8 mouse cellular contexts compared by ENCODE assay signal in genomic region chr19:53039090-53039489, GRCm38 (mm10). TPM values are rescaled to one million over a fixed set of nuclear protein-coding genes. Genes with fewer than 3 reads are reported as not detected.
DNase-seq lines count a peak whose midpoint lies in the region; ATAC-seq and TF ChIP-seq lines count a peak whose summit lies in the region.

No protein-coding gene starts in this region.

- no peak for TF ChIP-seq CTCF in cerebellum, adult 2 months (IDR thresholded peaks at IDR 0.05; ENCODE audit: borderline replicate concordance, insufficient read depth, low read depth, low read length)

- H3K4me3 ChIP-seq in lung, embryonic 16.5 days (ENCODE audit: low read length), result peak overlapping the region; percentile 99
- H3K4me3 ChIP-seq in cerebellum, adult 2 months (replicated peaks; ENCODE audit: insufficient read depth, low read depth, low read length), result peak overlapping the region; percentile 73
- H3K4me3 ChIP-seq in heart, embryonic 14.5 days (ENCODE audit: control insufficient read depth in 1 of 2, insufficient read depth in 1 of 2, low read depth in 1 of 2, low read length in 2 of 2), result peak overlapping the region; percentile 25 to 89

- peak overlapping the region; percentile 89 for H3K27ac ChIP-seq in lung, embryonic 16.5 days (ENCODE audit: low read length)
- H3K27ac ChIP-seq in cerebellum, adult 2 months (ENCODE audit: insufficient read depth, low read length), result peak overlapping the region; percentile 41; the same call in 1 of the 2 replicates
- peak overlapping the region; percentile 83 for H3K27ac ChIP-seq in heart, embryonic 14.5 days (replicated peaks in 1 of 2; ENCODE audit: control insufficient read depth in 1 of 2, insufficient read depth in 1 of 2, low read depth in 2 of 2, low read length in 2 of 2)

- ATAC-seq in lung, embryonic 16.5 days (ENCODE audit: low read depth), result 0 out of 2 replicates have a peak, but pooled peaks have one; percentile 4
- ATAC-seq in heart, embryonic 14.5 days (ENCODE audit: insufficient number of reproducible peaks, insufficient read depth, low FRiP score, low read depth), result no peak

- peak overlapping the region; percentile 23 for H3K9ac ChIP-seq in lung, embryonic 16.5 days (ENCODE audit: low read length)
- H3K9ac ChIP-seq in heart, embryonic 14.5 days (ENCODE audit: low read length), result peak overlapping the region; percentile 47; the same call in 1 of the 2 replicates

- WGBS in lung, embryonic 16.5 days, result 28% methylated on average over 11 of the region's 11 CpGs
- 32% methylated on average over 11 of the region's 11 CpGs for WGBS in cerebellum, adult 2 months
- 30% methylated on average over 11 of the region's 11 CpGs for WGBS in heart, embryonic 14.5 days

- no peaks in the 10 kb centered on the region for H3K9me3 ChIP-seq in lung, embryonic 16.5 days (ENCODE audit: control insufficient read depth, low read length)
- H3K9me3 ChIP-seq in heart, embryonic 14.5 days (ENCODE audit: control insufficient read depth, low read length), result no peaks in the 10 kb centered on the region

- TF ChIP-seq POLR2A in cerebellum, adult 2 months (IDR thresholded peaks at IDR 0.05; ENCODE audit: borderline replicate concordance, insufficient read depth, low read length), result no peak

- no peaks in the 10 kb centered on the region; the same call in 1 of the 2 replicates for H3K36me3 ChIP-seq in lung, embryonic 16.5 days (ENCODE audit: control insufficient read depth, insufficient read depth, low read length)
- H3K36me3 ChIP-seq in heart, embryonic 14.5 days (ENCODE audit: control insufficient read depth, insufficient read depth, low read length), result no peaks in the 10 kb centered on the region; the same call in 1 of the 2 replicates
- no peaks in the 10 kb centered on the region for H3K36me3 ChIP-seq in splenic B cell, adult 2 months (ENCODE audit: control insufficient read depth, insufficient read depth, low read length, poor library complexity, severe bottlenecking)

- no peaks in the 10 kb centered on the region for H3K27me3 ChIP-seq in lung, embryonic 16.5 days (ENCODE audit: control insufficient read depth, insufficient read depth, low read depth, low read length)
- H3K27me3 ChIP-seq in cerebellum, adult 2 months (ENCODE audit: control insufficient read depth, insufficient read depth, low read length), result no peaks in the 10 kb centered on the region
- no peaks in the 10 kb centered on the region for H3K27me3 ChIP-seq in heart, embryonic 14.5 days (ENCODE audit: control insufficient read depth, insufficient read depth, low read length)
- H3K27me3 ChIP-seq in splenic B cell, adult 2 months (ENCODE audit: control insufficient read depth, insufficient read depth, low read length, poor library complexity, severe bottlenecking), result no peaks in the 10 kb centered on the region

- H3K4me2 ChIP-seq in lung, embryonic 16.5 days (ENCODE audit: low read depth, low read length), result peak overlapping the region; percentile 60
- H3K4me2 ChIP-seq in heart, embryonic 14.5 days (ENCODE audit: low read length), result peak overlapping the region; percentile 66

- H3K4me1 ChIP-seq in lung, embryonic 16.5 days (replicated peaks; ENCODE audit: control insufficient read depth, insufficient read depth, low read length), result peaks cover 24% of the 10 kb centered on the region
- H3K4me1 ChIP-seq in cerebellum, adult 2 months (ENCODE audit: control insufficient read depth, insufficient read depth, low read length), result peaks cover 12% of the 10 kb centered on the region
- peaks cover 16 to 18% of the 10 kb centered on the region in 2 experiments for H3K4me1 ChIP-seq in heart, embryonic 14.5 days (ENCODE audit: control insufficient read depth in 2 of 2, insufficient read depth in 2 of 2, low read length in 2 of 2)

- DNase-seq in lung, postnatal 14 days, result no peak
- DNase-seq in cerebellum, adult 2 months, result peak; percentile 75 to 78
- DNase-seq in liver, result peak; percentile 41
- peak; percentile 55 for DNase-seq in splenic B cell, adult 2 months (ENCODE audit: low read depth, low spot score)
- no peak for DNase-seq in spleen, postnatal 4 days (ENCODE audit: low spot score in 2 of 2)
- no peak for DNase-seq in Muller cell, postnatal 12 days (ENCODE audit: inconsistent ontology term)

RNA-seq across cellular contexts. Expression of gene Xpnpep1, which starts 0.9 kb away (rescaled TPM):
- polyA plus RNA-seq in lung, embryonic 16.5 days (2015; fragmentation: Nextera tagmentation; extraction: Ambion mirVana), result 148 and 169 TPM in 2 replicates
- 58.8 and 60.5 TPM in 2 replicates for polyA plus RNA-seq in cerebellum, adult 2 months (2012; rRNA removed)
- 151 and 159 TPM in 2 replicates for polyA plus RNA-seq in heart, embryonic 14.5 days (2014; fragmentation: Nextera tagmentation; extraction: Ambion mirVana)

Comparison
In these comparisons a context has a peak if more than half of its experiments do, and no peak if none do; other contexts are left out.
1. DNase-seq: peak in cerebellum, adult 2 months (2 of 2), liver (single experiment) and splenic B cell, adult 2 months (single experiment); none in lung, postnatal 14 days (single experiment), spleen, postnatal 4 days (0 of 2) and Muller cell, postnatal 12 days (single experiment).
2. Peak in every context shown above with its lines, with median percentiles within 50 percentile points of each other: H3K27ac ChIP-seq and H3K4me3 ChIP-seq.